Mouse (Mus musculus) bone marrow macrophage, adult 2 months (primary cell): ENCODE measurements at regions not wholly inside any gene's neighbourhood (a gene's known extent, or its start where the extent isn't known, plus 50 kb on each side); places are given as distances from the start of the nearest gene placed in this dataset.

Source experiments
- H3K27ac ChIP-seq: 2 replicates; pipeline ENCODE4 v1.5.1; 2012; ENCODE audit warnings: low read depth, low read length; ENCODE audit not compliant: insufficient read depth
- H3K4me1 ChIP-seq: 2 replicates; pipeline ENCODE4 v1.6.1; 2012; ENCODE audit warnings: low read length; ENCODE audit not compliant: control insufficient read depth, insufficient read depth
- H3K4me3 ChIP-seq: 2 replicates; pipeline ENCODE4 v1.5.1; 2012; ENCODE audit warnings: mild to moderate bottlenecking, low read length, moderate library complexity; ENCODE audit not compliant: insufficient read depth
- CTCF ChIP-seq: IDR thresholded peaks from 2 replicates; pipeline ENCODE4 v1.5.1; 2012; ENCODE audit warnings: low read depth, mild to moderate bottlenecking, low read length, moderate library complexity
- POLR2A ChIP-seq: IDR thresholded peaks from 2 replicates; pipeline ENCODE4 v1.6.1; 2012; ENCODE audit warnings: mild to moderate bottlenecking, low read depth, low read length, borderline replicate concordance

- Histone ChIP-seq H3K4me1 (peaks cover 11% of the 10 kb centered on the region), H3K27ac (peak overlapping the region; percentile 16; the same call in 1 of the 2 replicates), H3K4me3 (peak overlapping the region; percentile 53)
- TF ChIP-seq POLR2A (no peak), CTCF (no peak)
Measured at GRCm38 (mm10) chr6:17197728-17198397, 83.1 kb upstream of the Cav2 start.

- Histone ChIP-seq H3K27ac (no peak overlapping the region), H3K4me3 (no peak overlapping the region), H3K4me1 (peaks cover 11% of the 10 kb centered on the region)
- no peak for TF ChIP-seq POLR2A
- no peak for TF ChIP-seq CTCF
Measured at GRCm38 (mm10) chr6:17198876-17199275, 82.1 kb upstream of the Cav2 start.

- no peak for TF ChIP-seq CTCF
- no peak for TF ChIP-seq POLR2A
- no peak overlapping the region for H3K4me3 ChIP-seq
Measured at GRCm38 (mm10) chr6:17201916-17202636, 78.9 kb upstream of the Cav2 start.

GRCm38 (mm10) chr6:17203302-17203701 lies 77.7 kb upstream of the Cav2 start:
- Histone ChIP-seq H3K4me1 (peaks cover 6% of the 10 kb centered on the region), H3K4me3 (no peak overlapping the region), H3K27ac (no peak overlapping the region)
- TF ChIP-seq CTCF (no peak), POLR2A (no peak)

More at GRCm38 (mm10) chr6:17201916-17202636, 78.9 kb upstream of the Cav2 start:
- peaks cover 9% of the 10 kb centered on the region for H3K4me1 ChIP-seq
- H3K27ac ChIP-seq = no peak overlapping the region

GRCm38 (mm10) chr6:17203900-17204686 lies 76.9 kb upstream of the Cav2 start:
- TF ChIP-seq POLR2A (no peak), CTCF (no peak)
- peaks cover 9% of the 10 kb centered on the region for H3K4me1 ChIP-seq
- no peak overlapping the region for H3K27ac ChIP-seq
- H3K4me3 ChIP-seq = no peak overlapping the region

GRCm38 (mm10) chr6:17206932-17207331 lies 74.1 kb upstream of the Cav2 start:
- Histone ChIP-seq H3K27ac (no peak overlapping the region), H3K4me3 (no peak overlapping the region), H3K4me1 (peaks cover 9% of the 10 kb centered on the region)
- TF ChIP-seq POLR2A = no peak
- TF ChIP-seq CTCF = no peak

- TF ChIP-seq CTCF (no peak), POLR2A (no peak)
- H3K4me1 ChIP-seq = peaks cover 9% of the 10 kb centered on the region
- no peak overlapping the region for H3K27ac ChIP-seq
- no peak overlapping the region for H3K4me3 ChIP-seq
Measured at GRCm38 (mm10) chr6:17209792-17210191, 71.2 kb upstream of the Cav2 start.

- no peak overlapping the region for H3K27ac ChIP-seq
- no peak for TF ChIP-seq POLR2A
- TF ChIP-seq CTCF = no peak
- H3K4me3 ChIP-seq = no peak overlapping the region
- peaks cover 13% of the 10 kb centered on the region for H3K4me1 ChIP-seq
Measured at GRCm38 (mm10) chr6:17211346-17211745, 69.6 kb upstream of the Cav2 start.

GRCm38 (mm10) chr6:17214774-17215173 lies 66.2 kb upstream of the Cav2 start:
- H3K4me3 ChIP-seq = no peak overlapping the region
- H3K4me1 ChIP-seq = peaks cover 4% of the 10 kb centered on the region; the same call in 1 of the 2 replicates
- H3K27ac ChIP-seq = no peak overlapping the region
- TF ChIP-seq CTCF (no peak), POLR2A (no peak)
